In genomic region chr4:155011312-155012025, GRCm38 (mm10) we compare ENCODE assay signal across 23 mouse cellular contexts. TPM values are rescaled to one million over a fixed set of nuclear protein-coding genes. Genes with fewer than 3 reads are reported as not detected.
DNase-seq lines count a peak whose midpoint lies in the region; ATAC-seq and TF ChIP-seq lines count a peak whose summit lies in the region.
"Had no signal": no experiment of that assay in that cellular context is flagged by ENCODE, and none has a peak within 500 bp of the region (broad histone marks: within the 10 kb centered on the region; RNA-seq: fewer than 3 reads in every experiment).

No protein-coding gene starts in this region.

- H3K9ac ChIP-seq in midbrain, embryonic 11.5 days (ENCODE audit: low read length), result no peak overlapping the region
- H3K9ac ChIP-seq in midbrain, embryonic 15.5 days, result no peak overlapping the region
- peak overlapping the region; percentile 5; the same call in 1 of the 2 replicates for H3K9ac ChIP-seq in embryonic facial prominence, embryonic 12.5 days
- H3K9ac ChIP-seq: embryonic facial prominence, embryonic 15.5 days; limb, embryonic 13.5 days; liver, embryonic 13.5 days; lung, embryonic 15.5 days; neural tube, embryonic 15.5 days had no signal

- no peak overlapping the region for H3K27ac ChIP-seq in midbrain, embryonic 11.5 days (ENCODE audit: low read depth, low read length)
- H3K27ac ChIP-seq in midbrain, embryonic 15.5 days, result no peak overlapping the region
- no peak overlapping the region for H3K27ac ChIP-seq in embryonic facial prominence, embryonic 12.5 days
- H3K27ac ChIP-seq: embryonic facial prominence, embryonic 15.5 days; limb, embryonic 13.5 days; liver, embryonic 13.5 days; lung, embryonic 15.5 days; midbrain, embryonic 13.5 days; neural tube, embryonic 15.5 days; stomach, postnatal 0 days had no signal

- no peak for TF ChIP-seq CTCF in lung, adult 2 months (IDR thresholded peaks at IDR 0.05; ENCODE audit: insufficient read depth, low read length)

- H3K27me3 ChIP-seq in midbrain, embryonic 11.5 days (ENCODE audit: control insufficient read depth, insufficient read depth, low read length), result no peaks in the 10 kb centered on the region; the same call in 1 of the 2 replicates
- no peaks in the 10 kb centered on the region for H3K27me3 ChIP-seq in midbrain, embryonic 15.5 days (replicated peaks)
- H3K27me3 ChIP-seq in embryonic facial prominence, embryonic 12.5 days, result no peaks in the 10 kb centered on the region
- H3K27me3 ChIP-seq: embryonic facial prominence, embryonic 15.5 days; limb, embryonic 13.5 days; lung, embryonic 15.5 days had no signal

- WGBS in midbrain, embryonic 11.5 days, result 84% methylated on average over 8 of the region's 8 CpGs
- WGBS in midbrain, embryonic 15.5 days, result 77% methylated on average over 8 of the region's 8 CpGs
- 74% methylated on average over 8 of the region's 8 CpGs for whole genome bisulfite sequencing in embryonic facial prominence, embryonic 12.5 days
- WGBS in lung, adult 2 months, result 70% methylated on average over 8 of the region's 8 CpGs

- H3K36me3 ChIP-seq in midbrain, embryonic 11.5 days (ENCODE audit: control insufficient read depth, insufficient read depth, low read length), result no peaks in the 10 kb centered on the region
- H3K36me3 ChIP-seq in midbrain, embryonic 15.5 days (replicated peaks), result no peaks in the 10 kb centered on the region
- H3K36me3 ChIP-seq in embryonic facial prominence, embryonic 12.5 days, result no peaks in the 10 kb centered on the region
- H3K36me3 ChIP-seq: embryonic facial prominence, embryonic 15.5 days; limb, embryonic 13.5 days; liver, embryonic 13.5 days; lung, embryonic 15.5 days; midbrain, embryonic 13.5 days; neural tube, embryonic 15.5 days had no signal

- peak; percentile 31 for DNase-seq in gastrocnemius, postnatal 10 days
- no peak for DNase-seq in gastrocnemius, postnatal 25 days
- peak; percentile 60 for DNase-seq in midbrain, embryonic 11.5 days (ENCODE audit: low spot score, missing footprints)
- DNase-seq in cerebellum, adult 9-10 months, result peak; percentile 80
- no peak for DNase-seq in lung, adult 2 months
- DNase-seq in spleen, postnatal 14 days (ENCODE audit: low spot score in 2 of 2), result no peak
- DNase-seq: kidney, postnatal 14 days; liver, embryonic 13.5 days; thymus, postnatal 25 days had no signal

- no peak for TF ChIP-seq POLR2A in lung, adult 2 months (IDR thresholded peaks at IDR 0.05; ENCODE audit: borderline replicate concordance, extremely low read depth, low read depth, low read length)

- H3K4me3 ChIP-seq in midbrain, embryonic 11.5 days (ENCODE audit: low read depth, low read length), result no peak overlapping the region
- H3K4me3 ChIP-seq in midbrain, embryonic 15.5 days, result no peak overlapping the region
- H3K4me3 ChIP-seq in embryonic facial prominence, embryonic 12.5 days, result no peak overlapping the region
- no peak overlapping the region for H3K4me3 ChIP-seq in lung, adult 2 months (replicated peaks; ENCODE audit: extremely low read depth, low read depth, low read length)
- H3K4me3 ChIP-seq: embryonic facial prominence, embryonic 15.5 days; limb, embryonic 13.5 days; liver, embryonic 13.5 days; lung, embryonic 15.5 days; midbrain, embryonic 13.5 days; myocyte; neural tube, embryonic 15.5 days had no signal

- no peak for ATAC-seq in midbrain, embryonic 11.5 days (ENCODE audit: low FRiP score)
- no peak for ATAC-seq in midbrain, embryonic 15.5 days (replicated peaks)
- no peak for ATAC-seq in embryonic facial prominence, embryonic 12.5 days (ENCODE audit: insufficient number of reproducible peaks, insufficient read depth, low FRiP score, low TSS enrichment)
- ATAC-seq: inflammation-experienced regulatory T-cells, adult 6 months; midbrain, embryonic 13.5 days had no signal

- H3K4me2 ChIP-seq in midbrain, embryonic 11.5 days, result no peak overlapping the region
- no peak overlapping the region for H3K4me2 ChIP-seq in midbrain, embryonic 15.5 days
- H3K4me2 ChIP-seq in embryonic facial prominence, embryonic 12.5 days (replicated peaks), result no peak overlapping the region
- H3K4me2 ChIP-seq: embryonic facial prominence, embryonic 15.5 days; limb, embryonic 13.5 days; liver, embryonic 13.5 days; lung, embryonic 15.5 days; midbrain, embryonic 13.5 days; neural tube, embryonic 15.5 days had no signal

- H3K9me3 ChIP-seq in midbrain, embryonic 11.5 days (ENCODE audit: control insufficient read depth, low read length), result no peaks in the 10 kb centered on the region
- H3K9me3 ChIP-seq in midbrain, embryonic 15.5 days, result no peaks in the 10 kb centered on the region
- no peaks in the 10 kb centered on the region for H3K9me3 ChIP-seq in embryonic facial prominence, embryonic 12.5 days
- H3K9me3 ChIP-seq: embryonic facial prominence, embryonic 15.5 days; limb, embryonic 13.5 days; liver, embryonic 13.5 days; lung, embryonic 15.5 days; midbrain, embryonic 13.5 days; neural tube, embryonic 15.5 days had no signal

- peaks cover 7% of the 10 kb centered on the region for H3K4me1 ChIP-seq in midbrain, embryonic 11.5 days (ENCODE audit: control insufficient read depth, insufficient read depth, low read length)
- peaks cover 4% of the 10 kb centered on the region; the same call in 1 of the 2 replicates for H3K4me1 ChIP-seq in midbrain, embryonic 15.5 days
- H3K4me1 ChIP-seq in embryonic facial prominence, embryonic 12.5 days, result no peaks in the 10 kb centered on the region
- no peaks in the 10 kb centered on the region for H3K4me1 ChIP-seq in lung, adult 2 months (ENCODE audit: control insufficient read depth, insufficient read depth, low read length)
- H3K4me1 ChIP-seq: embryonic facial prominence, embryonic 15.5 days; limb, embryonic 13.5 days; liver, embryonic 13.5 days; lung, embryonic 15.5 days had no signal

RNA-seq across cellular contexts. Expression of gene Plch2, which starts 45.1 kb away (rescaled TPM):
- total RNA-seq in gastrocnemius, postnatal 10 days (2021), result under 1 TPM; 0.09 to 0.14 TPM
- total RNA-seq in gastrocnemius, postnatal 25 days (2021), result under 1 TPM; 0.05 to 0.21 TPM
- 0.81 and 0.85 TPM in 2 replicates for polyA plus RNA-seq in midbrain, embryonic 11.5 days (2014; fragmentation: Nextera tagmentation; extraction: Ambion mirVana)
- 20.1 and 23.0 TPM in 2 replicates for polyA plus RNA-seq in midbrain, embryonic 15.5 days (2015; fragmentation: Nextera tagmentation; extraction: Ambion mirVana)
- polyA plus RNA-seq in embryonic facial prominence, embryonic 12.5 days (2016; fragmentation: Nextera tagmentation; extraction: Ambion mirVana), result 3.6 and 5.7 TPM in 2 replicates
- 15.1 and 23.9 TPM in 2 replicates for polyA plus RNA-seq in lung, adult 2 months (2012; rRNA removed)
- total RNA-seq: hematopoietic stem cell, adult 5-6 weeks had no signal
- polyA plus RNA-seq: inflammation-experienced regulatory T-cells, adult 6 months had no signal

RNA-seq across cellular contexts. Expression of gene Pank4, which starts 47.5 kb away (rescaled TPM):
- total RNA-seq in gastrocnemius, postnatal 10 days (2021), result 10 to 100 TPM; 26.1 to 28.7 TPM
- total RNA-seq in gastrocnemius, postnatal 25 days (2021), result 10 to 100 TPM; 31.2 to 34.0 TPM
- polyA plus RNA-seq in midbrain, embryonic 11.5 days (2014; fragmentation: Nextera tagmentation; extraction: Ambion mirVana), result 37.0 and 40.4 TPM in 2 replicates
- 44.3 and 44.9 TPM in 2 replicates for polyA plus RNA-seq in midbrain, embryonic 15.5 days (2015; fragmentation: Nextera tagmentation; extraction: Ambion mirVana)
- 56.0 and 62.2 TPM in 2 replicates for polyA plus RNA-seq in embryonic facial prominence, embryonic 12.5 days (2016; fragmentation: Nextera tagmentation; extraction: Ambion mirVana)
- 35.0 and 49.1 TPM in 2 replicates for polyA plus RNA-seq in lung, adult 2 months (2012; rRNA removed)

RNA-seq across cellular contexts. Expression of gene Hes5, which starts 50.7 kb away (rescaled TPM):
- under 1 TPM in 1 of 2 experiments, not detected in 1; 0.36 TPM for total RNA-seq in gastrocnemius, postnatal 10 days (2021)
- not detected for total RNA-seq in gastrocnemius, postnatal 25 days (2021)
- 456 and 535 TPM in 2 replicates for polyA plus RNA-seq in midbrain, embryonic 11.5 days (2014; fragmentation: Nextera tagmentation; extraction: Ambion mirVana)
- 116 and 149 TPM in 2 replicates for polyA plus RNA-seq in midbrain, embryonic 15.5 days (2015; fragmentation: Nextera tagmentation; extraction: Ambion mirVana)
- polyA plus RNA-seq in embryonic facial prominence, embryonic 12.5 days (2016; fragmentation: Nextera tagmentation; extraction: Ambion mirVana), result 29.6 and 37.3 TPM in 2 replicates
- 0.09 TPM in 1 of 2 replicates, not detected in the other for polyA plus RNA-seq in lung, adult 2 months (2012; rRNA removed)
- total RNA-seq: gastrocnemius, postnatal 36 days; MEL had no signal
- polyA plus RNA-seq: kidney, adult 2 months; myocyte had no signal

RNA-seq across cellular contexts. Expression of gene Pex10, which starts 55.3 kb away (rescaled TPM):
- 10 to 100 TPM; 10.5 to 13.6 TPM for total RNA-seq in gastrocnemius, postnatal 10 days (2021)
- total RNA-seq in gastrocnemius, postnatal 25 days (2021), result 10 to 100 TPM; 11.3 to 14.6 TPM
- 8.2 and 9.7 TPM in 2 replicates for polyA plus RNA-seq in midbrain, embryonic 11.5 days (2014; fragmentation: Nextera tagmentation; extraction: Ambion mirVana)
- polyA plus RNA-seq in midbrain, embryonic 15.5 days (2015; fragmentation: Nextera tagmentation; extraction: Ambion mirVana), result 21.9 and 22.7 TPM in 2 replicates
- polyA plus RNA-seq in embryonic facial prominence, embryonic 12.5 days (2016; fragmentation: Nextera tagmentation; extraction: Ambion mirVana), result 23.3 and 23.7 TPM in 2 replicates
- polyA plus RNA-seq in lung, adult 2 months (2012; rRNA removed), result 20.8 and 23.7 TPM in 2 replicates

Comparison
In these comparisons a context has a peak if more than half of its experiments do, and no peak if none do; other contexts are left out.
1. DNase-seq: peak in gastrocnemius, postnatal 10 days (single experiment), midbrain, embryonic 11.5 days (single experiment) and cerebellum, adult 9-10 months (single experiment); none in gastrocnemius, postnatal 25 days (single experiment), lung, adult 2 months (single experiment) and spleen, postnatal 14 days (0 of 2).
2. RNA of gene Hes5, which starts 50.7 kb away (polyA plus RNA-seq): 456 to 535 TPM in midbrain, embryonic 11.5 days, 116 to 149 TPM in midbrain, embryonic 15.5 days and 29.6 to 37.3 TPM in embryonic facial prominence, embryonic 12.5 days; 0.09 TPM in lung, adult 2 months; every median in the first group is over 10 times any median in the second.